Mouse (Mus musculus): ENCODE measurements around the gene Lrmda.
A peak's percentile ranks its signal among the peaks of the same experiment; 100 is the strongest.

The Lrmda gene

DNA sequence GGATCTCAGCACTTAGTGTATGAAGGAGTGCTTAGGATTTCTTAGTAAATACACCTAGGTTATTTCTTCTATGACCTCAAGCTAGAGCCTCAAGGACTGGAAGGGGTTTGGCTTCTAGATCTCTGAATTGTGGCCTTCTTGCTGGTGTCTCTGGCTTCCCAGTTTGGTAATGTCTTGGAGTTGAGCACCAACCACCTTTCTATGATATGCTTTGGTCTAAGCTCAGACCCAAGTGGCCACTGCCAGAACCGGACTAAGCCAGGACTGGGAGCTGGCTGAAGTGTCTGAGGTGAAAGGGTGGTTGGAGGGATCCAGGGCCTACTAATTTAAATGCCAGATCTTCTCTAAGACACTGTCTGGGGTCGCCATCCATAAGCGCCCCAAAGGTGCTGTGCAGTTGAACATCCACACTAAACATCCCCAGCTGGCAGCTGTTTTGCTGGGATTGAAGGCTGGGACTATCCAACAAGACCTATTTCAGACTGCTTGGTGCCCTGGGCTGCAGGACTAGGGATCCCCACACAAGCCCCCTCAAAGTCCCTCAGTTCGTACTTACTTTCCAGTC is 27.1 kb upstream of the Lrmda start:
- DNase-seq, result no peak

DNA sequence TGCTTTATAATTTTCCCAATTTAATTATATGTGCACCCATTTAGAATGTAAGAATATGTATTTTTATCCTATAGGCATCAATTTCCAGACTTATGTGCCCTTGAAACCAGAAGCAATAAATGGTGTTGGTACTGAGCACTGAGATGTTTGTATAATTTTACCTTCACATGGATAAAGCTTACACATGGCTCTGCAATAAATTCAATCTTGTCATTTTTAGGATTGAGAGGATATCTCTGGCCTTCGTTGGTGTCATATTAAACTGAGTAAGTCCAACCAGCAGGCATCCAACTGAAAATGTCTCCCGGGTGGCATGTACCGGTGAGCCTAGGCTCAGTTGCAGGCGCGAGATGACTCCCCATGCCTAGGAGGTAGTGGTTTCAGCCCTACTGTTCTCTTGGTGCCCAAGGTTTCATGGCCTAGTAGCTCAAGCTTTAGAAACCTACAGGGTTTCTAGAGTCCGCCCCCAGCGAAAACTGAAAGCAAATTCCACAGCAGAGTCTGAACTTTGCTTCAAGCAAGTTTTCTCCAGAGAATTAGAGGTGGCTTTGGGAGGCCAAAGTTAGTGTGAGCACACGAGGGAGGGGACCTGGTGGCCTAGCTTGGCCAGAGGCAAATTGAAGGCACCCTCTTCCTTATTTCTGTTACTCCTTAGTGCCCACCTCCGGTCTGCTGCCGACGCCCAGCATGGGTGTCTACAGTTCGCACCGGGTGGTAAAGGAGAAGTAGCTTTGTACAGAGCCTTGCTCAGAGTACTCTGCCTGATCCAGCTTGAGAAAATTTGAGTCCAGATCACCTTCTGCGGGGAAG is 26.1 kb upstream of the Lrmda start:
- no peak for DNase-seq

DNA sequence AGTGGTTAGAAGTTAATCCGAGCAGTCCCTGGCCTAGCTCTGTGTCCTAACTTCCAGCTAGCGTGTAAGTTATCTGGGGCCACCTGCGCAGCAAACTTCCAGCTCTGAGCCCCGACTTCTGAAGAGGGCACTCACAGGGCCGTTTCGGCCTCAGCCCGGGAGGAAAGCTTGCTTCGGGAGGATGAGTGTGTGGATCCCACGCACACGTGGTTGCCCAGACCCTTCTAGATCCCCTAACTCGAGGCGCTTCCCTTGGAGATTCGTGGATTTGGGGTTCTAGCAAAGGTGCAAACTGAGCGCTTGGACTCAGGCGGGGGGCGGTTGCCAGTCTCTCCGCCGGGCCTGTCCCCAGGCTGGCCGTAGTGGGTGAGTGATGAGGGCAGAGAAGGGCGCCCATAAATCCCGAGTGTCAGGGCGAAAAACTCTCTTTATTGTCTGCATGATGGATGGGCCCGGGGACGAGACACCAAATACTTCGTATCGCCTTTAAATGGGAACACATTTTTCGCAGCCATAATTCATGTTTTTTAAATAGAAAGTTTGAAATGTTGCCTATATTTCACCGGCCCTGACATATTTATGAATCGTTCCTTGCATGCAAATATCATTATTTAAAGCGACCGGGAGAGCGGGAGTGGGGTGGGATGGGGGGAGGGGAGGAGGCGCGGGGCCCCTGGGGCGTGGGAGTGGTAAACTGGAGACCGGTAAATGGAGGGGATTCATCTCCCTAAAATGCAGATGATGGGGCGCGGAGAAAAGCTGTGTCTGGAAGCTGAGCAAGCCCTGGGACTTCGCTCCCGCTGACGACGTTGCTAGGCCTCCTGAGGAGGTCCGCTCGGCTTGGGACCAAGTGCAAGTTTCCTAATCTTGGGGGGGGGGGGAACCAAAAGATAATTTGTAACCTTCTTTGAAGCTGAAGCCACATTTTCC is 25.2 kb upstream of the Lrmda start:
- no peak for DNase-seq

DNA sequence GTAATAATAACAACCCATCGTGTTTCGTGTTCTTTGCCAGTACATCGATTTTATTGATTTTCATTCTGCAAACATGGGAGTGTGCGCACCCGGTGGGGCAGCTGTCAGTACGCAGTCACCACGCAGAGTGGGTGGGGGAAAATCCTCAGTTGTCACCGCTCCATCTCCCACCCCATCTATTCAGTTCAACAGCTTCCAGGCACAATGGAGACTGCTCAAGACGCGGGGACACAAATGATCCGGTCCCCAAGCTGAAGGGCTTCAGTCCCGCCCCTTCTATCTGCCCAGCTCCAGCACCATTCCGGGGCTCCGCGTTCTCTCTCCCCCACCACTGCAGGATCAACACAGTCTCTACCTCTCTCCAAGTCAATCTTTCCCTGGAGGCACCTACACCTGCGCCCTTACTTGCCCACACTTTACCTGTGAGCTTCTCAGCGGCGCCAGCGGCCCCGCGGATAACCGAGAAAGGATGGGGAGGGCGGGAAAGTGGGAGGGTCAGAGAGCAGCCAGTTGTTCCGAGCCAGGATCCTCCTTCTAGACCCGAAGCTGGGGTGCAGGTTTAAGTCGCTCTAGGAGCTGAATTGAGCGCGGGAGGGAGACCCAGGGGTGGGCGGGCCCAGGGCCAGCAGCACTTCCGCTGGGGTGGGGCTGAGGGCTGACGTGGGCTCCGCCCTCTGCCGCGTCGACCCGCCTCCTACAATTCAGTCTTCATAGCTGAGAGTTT is 24.3 kb upstream of the Lrmda start:
- DNase-seq, result peak in 1 of 2 experiments; percentile 29

DNA sequence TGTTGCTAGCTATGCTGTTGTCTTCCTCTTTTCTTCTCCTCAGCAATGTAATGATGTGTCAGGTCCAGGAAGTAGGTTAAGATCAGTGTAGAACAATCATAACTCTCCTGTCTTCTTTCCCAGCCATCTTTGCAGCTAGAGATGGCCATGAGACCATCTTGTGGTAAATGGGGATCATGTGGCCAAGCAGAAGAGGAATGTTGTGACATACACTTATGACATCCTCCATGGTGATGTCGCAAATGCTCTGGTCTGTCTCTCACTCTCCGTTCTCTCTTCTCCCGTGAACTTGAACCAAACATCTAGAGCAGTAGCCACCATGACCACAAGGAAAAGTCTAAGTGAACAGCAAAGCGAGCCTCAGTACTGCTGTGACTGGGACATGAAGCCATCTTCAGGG is 19.9 kb upstream of the Lrmda start:
- DNase-seq, result no peak

DNA sequence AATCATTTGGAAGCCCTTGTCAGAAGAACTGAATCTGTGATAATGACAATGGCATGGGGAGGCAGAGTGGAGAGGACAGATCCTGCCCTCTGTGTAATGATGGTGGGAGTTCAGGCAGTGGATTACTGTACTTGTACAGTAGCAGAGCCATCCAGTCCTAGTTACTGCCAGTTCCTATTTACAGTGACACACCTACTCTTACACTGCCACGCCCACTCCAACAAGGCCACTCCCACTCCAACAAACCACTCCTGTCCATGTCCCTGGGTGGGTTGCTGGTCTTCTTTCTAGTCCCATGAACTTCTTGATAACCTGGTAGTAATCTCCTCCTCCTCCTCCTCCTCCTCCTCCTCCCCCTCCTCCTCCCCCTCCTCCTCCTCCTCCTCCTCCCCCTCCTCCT is 16.3 kb upstream of the Lrmda start:
- no peak for DNase-seq

GRCm38 (mm10) chr14:22003631-22004030 is 15.9 kb upstream of the Lrmda start:
- no peak for DNase-seq

GRCm38 (mm10) chr14:22004943-22005342 is 14.6 kb upstream of the Lrmda start:
- DNase-seq, result no peak

DNA sequence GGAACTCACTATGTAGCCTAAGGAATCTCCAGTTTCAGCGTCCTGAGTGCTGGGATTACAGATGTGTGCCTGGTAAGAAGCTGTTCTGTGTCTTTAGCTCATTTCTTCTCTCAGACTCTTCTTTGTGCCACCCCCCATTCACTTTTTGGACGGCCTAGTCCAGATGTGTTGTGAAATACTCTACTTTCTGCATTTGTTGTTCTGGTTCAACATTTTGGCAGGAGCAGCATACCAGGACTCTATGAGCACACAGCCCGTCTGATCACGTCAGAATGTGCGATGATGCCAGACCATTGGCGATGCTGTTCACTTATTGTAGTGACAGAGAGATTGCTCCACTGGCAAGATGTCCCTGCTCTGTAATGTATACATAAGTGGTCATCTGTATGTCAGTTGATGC is 12.5 kb upstream of the Lrmda start:
- DNase-seq, result no peak

DNA sequence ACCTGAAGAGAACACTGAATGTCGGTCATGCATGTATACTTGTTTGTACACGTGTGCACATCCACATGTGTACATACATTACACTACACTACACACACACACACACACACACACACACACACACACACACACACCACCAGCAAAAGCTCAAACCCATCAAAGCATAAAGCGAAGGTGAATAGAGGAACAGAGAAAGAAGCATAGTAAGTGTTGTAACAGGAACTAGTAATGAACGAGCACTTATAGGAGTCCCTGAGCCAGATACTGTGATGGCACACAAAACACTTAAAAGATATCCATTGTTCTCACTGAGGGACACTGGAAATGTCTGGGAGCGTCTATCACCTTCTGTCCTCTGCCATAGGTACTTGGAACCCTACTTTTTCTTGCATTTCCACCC is 5.2 kb upstream of the Lrmda start:
- no peak for DNase-seq

GRCm38 (mm10) chr14:22014781-22015180 is 4.7 kb upstream of the Lrmda start:
- no peak for DNase-seq

DNA sequence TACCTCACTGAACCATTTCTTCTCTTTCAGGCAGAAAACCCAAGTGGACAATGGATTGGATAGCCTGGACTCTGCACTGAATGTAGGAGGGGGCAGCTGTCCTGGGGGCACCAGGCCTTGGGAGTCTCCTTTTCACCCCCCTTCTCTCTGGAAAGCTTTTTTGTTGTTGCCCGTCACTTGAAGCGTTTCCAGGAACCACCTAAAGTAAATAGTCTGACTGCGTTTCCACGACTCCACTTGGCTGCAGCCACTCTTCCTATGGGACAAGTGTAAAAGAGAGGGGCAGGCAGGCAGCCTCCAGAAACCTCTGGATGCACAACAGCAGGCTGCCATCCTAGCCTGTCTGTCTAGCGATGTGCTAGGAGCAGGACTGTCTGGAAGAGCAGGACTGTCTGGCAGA is 2.5 kb upstream of the Lrmda start:
- DNase-seq, result no peak

DNA sequence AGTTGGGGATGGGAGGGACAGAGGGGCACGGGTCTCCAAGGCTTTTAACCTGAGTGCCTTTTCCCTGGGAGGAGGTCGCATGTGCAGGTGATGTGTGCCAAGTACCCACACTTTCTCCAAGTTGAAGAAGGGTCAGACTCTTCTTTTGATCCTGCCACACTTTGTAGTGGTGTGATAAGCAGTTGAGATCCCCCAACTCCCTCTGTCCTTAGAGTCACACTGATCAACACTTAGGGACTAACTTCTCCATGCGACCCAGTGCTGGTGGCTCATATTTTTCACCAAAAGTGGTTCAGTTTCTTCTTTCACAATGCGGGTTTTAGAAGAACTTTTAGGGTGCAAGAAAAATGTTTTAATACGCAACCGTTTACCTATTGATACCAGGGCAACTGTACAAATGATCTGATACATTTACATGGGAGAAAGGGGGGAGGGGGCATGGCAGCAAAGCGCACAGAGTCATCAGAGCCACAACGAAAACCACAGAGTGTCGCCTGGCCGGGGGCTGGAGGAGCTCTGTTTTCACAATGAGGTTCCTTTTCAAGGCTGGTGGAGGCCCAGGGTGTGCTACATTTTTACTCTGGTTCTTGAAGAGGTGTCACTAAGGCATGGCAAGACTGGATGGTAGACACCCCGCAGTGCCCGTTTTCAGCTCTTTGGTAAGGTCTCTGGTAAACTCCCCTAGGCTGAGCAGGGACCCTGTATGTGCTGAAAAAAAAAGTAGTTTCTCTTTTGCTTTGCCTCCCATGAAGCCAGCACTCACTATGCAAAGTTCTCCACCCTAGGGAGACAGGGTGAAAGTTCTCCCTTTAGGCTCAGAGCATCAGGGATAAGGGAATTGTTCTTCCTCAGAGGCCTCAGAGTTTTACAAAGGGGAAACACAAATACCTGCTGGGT is 685 bp downstream of the Lrmda start:
- no peak for DNase-seq

GRCm38 (mm10) chr14:22020885-22021284 is 1.4 kb downstream of the Lrmda start:
- peak; percentile 67 to 80 for DNase-seq

DNA sequence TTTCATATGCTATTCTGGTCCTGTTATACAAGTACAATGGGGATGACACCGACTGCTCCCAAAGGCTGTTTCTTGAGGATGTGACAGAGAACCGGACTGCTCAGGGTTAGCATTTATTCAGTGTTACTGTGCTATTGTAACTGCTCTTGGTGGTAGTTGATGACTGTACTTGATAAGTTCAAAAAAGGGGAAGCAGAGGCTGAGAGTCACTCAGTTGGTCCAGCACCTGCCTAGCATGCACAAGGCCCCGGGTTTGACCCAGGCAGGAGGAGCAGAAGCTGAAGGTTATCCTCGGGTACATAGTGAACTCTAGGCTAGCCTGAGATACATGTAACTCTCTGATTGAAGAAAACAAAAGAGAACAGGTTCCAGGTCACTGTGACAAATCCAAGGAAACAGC is 4.0 kb downstream of the Lrmda start:
- DNase-seq, result no peak

DNA sequence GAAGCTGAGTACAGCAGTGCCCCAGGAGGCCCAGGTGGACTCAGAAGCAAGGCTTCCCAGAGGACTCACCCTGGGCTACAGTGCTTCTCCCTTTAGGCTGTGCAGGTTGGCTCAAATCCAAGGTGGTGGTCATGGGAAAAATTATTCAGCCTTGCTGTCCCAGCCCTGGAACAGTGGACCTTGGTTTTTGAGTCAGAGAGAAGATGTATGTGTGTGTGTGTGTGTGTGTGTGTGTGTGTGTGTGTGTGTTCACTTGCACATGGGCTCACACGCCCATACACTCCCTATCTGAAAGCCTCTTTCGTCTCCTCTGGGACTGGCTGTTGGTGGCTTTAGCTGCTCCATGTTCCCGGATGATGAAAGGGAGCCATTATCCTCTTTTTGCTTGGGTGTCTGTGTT is 16.4 kb downstream of the Lrmda start:
- DNase-seq, result no peak

DNA sequence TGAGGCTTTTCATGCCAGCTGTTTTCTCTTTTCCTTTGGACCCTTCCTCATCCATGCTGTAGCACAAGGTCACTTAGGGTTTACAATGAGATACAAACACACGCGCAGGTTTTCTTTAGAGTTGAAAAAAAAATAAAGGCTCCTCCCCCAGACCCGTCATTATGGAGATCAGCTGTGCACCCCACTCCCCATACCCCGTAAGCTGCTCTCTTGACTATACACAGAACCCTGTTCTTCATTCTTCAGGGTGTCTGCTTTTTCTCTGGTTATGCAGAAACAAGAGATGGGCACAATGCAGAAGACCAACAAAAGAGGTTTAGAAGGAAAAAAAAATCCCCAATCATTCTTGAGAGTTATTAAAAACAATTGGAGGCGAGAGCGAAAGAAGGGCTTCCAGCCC is 16.8 kb downstream of the Lrmda start:
- no peak for DNase-seq

- no peak for DNase-seq
These were observed 17.4 kb downstream of the Lrmda start for GRCm38 (mm10) chr14:22036802-22037497.

DNA sequence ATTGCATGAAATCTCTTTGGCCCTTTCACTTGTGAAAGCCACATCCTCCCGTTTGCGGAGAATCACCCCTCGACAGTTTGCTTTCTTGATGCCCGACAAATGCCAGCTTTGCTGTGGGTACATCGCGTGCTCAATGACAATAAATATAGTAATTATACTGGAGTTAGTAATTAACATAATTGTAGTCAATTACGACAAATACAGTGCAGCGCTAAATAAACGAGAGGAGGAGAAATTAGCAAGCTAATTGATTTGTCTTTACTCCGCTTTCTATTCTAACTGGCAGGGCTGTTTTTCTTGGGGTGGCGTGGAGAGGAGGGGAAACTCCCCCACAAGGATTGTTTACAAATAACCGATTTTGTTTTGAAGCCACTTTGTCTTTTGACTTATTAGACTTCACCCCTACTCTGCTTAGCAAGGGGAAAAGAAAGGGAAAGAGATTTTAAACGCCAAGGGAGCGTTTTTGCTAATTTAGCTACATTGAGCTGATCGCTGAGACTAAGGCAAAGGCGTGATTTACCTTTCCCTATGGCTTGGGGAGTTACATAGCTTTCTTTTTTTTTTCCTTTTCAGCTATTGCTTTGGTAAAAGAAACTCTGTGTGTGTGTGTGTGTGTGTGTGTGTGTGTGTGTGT is 18.1 kb downstream of the Lrmda start:
- DNase-seq, result no peak

GRCm38 (mm10) chr14:22042146-22042545 is 22.6 kb downstream of the Lrmda start:
- no peak for DNase-seq

- no peak for DNase-seq
These were observed 23.9 kb downstream of the Lrmda start for GRCm38 (mm10) chr14:22043420-22043819.

Data from cerebellum, postnatal 25 days (tissue).